Mouse (Mus musculus) cerebellum, adult 2 months (tissue): ENCODE results near the gene Cpne4. TPM values are rescaled to one million over a fixed set of nuclear protein-coding genes. Genes with fewer than 3 reads are reported as not detected.

Experiments
- DNase-seq, 2 experiments: peaks; one replicate each; pipeline ENCODE4 v3.0.0; 2021
- H3K27ac ChIP-seq: fragments of 200-500 bp; 2 replicates; pipeline ENCODE4 v1.5.1; 2012; ENCODE audit warnings: low read length, control low read depth, inconsistent platforms; ENCODE audit not compliant: insufficient read depth
- H3K27me3 ChIP-seq: fragments of 200-500 bp; 2 replicates; pipeline ENCODE4 v1.6.1; 2012; ENCODE audit warnings: inconsistent platforms, mild to moderate bottlenecking, low read length, moderate library complexity; ENCODE audit not compliant: control insufficient read depth, insufficient read depth
- H3K4me1 ChIP-seq: fragments of 200-500 bp; 2 replicates; pipeline ENCODE4 v1.6.1; 2011; ENCODE audit warnings: low read length; ENCODE audit not compliant: control insufficient read depth, insufficient read depth
- H3K4me3 ChIP-seq: fragments of 200-500 bp; replicated peaks from 2 replicates; pipeline ENCODE3; 2011; ENCODE audit warnings: mild to moderate bottlenecking, low read depth, low read length, control low read depth; ENCODE audit not compliant: insufficient read depth
- CTCF ChIP-seq: fragments of 200-500 bp; IDR thresholded peaks from 2 replicates; pipeline ENCODE4 v1.5.1; 2011; ENCODE audit warnings: low read depth, mild to moderate bottlenecking, control low read depth, low read length, moderate library complexity, borderline replicate concordance; ENCODE audit not compliant: insufficient read depth
- POLR2A ChIP-seq: fragments of 200-500 bp; IDR thresholded peaks from 2 replicates; pipeline ENCODE4 v1.6.1; 2011; ENCODE audit warnings: low read length, control low read depth, borderline replicate concordance; ENCODE audit not compliant: insufficient read depth
- WGBS: fragments of 180-500 bp; shearing (Covaris S2); methylation state at CpG from one replicate; pipeline ENCODE4 v1.1.7; 2018; 5-methylcytosine and 5-hydroxymethylcytosine counted together
- polyA plus RNA-seq: library from polyadenylated mRNA; depleted of rRNA; stranded (reverse); fragments of >200 nt; gene quantifications from 2 replicates; pipeline ENCODE4 v1.2.3, GENCODE M21; 2012

Cpne4 gene
- polyA plus RNA-seq, 1 experiment: 4.6 TPM

DNA sequence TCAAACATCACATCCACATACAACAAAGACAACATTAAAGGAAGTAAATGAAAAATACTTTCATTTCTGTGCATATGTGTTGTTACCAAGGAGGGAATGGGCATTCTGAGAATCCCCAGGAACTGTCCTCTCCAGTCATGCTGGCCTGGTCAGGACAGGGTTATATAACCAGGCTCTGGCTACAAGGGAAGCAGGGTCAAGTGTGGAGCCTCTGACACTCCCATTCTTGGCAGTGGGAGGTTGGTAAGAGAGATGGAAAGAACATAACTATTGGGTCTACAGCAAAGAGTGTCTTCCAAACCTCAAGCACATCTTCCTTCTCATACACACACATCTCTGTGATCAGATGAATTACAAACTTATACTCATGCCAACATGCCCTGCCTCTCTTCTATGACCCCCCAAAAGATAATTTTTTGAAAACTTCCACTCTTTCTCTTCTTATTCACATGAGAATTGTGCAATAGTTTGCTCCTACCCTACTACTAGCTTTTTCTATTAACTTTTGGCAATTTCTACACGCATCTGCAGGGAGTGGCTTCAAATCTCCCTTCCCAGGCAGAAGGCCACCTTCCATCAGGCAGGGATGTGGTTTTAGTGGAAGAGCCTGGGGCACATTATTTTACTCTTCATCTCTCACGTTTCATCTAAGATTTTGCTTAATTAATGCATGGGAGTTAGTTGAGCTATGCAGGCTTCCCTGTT lies 298.3 kb downstream of the Cpne4 start:
- TF ChIP-seq POLR2A (no peak), CTCF (no peak)
- WGBS: 52% methylated on average over 2 of the region's 2 CpGs
- no peaks in the 10 kb centered on the region for H3K4me1 ChIP-seq
- DNase-seq: no peak
- H3K4me3 ChIP-seq: no peak overlapping the region
- no peaks in the 10 kb centered on the region for H3K27me3 ChIP-seq
- no peak overlapping the region for H3K27ac ChIP-seq

DNA sequence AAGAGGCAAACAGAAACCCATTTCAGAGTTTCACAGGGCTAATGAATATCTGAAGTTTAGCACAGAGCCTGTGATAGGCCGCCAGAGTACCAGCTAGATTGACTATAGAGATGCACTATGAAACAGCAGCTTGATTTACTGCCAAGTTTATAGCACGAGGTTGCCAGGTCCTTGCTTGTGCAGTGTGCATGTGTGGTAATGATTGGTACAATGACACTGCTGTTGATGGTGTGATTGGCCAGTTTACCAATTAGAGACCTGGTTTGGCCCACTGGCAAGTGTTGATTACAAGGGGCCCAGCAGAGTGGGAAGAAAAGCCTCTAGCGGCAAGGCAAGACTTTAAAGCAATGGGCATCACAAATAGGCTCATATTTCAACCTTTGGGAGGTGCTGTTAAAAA lies 306.6 kb downstream of the Cpne4 start:
- H3K27me3 ChIP-seq: no peaks in the 10 kb centered on the region

DNA sequence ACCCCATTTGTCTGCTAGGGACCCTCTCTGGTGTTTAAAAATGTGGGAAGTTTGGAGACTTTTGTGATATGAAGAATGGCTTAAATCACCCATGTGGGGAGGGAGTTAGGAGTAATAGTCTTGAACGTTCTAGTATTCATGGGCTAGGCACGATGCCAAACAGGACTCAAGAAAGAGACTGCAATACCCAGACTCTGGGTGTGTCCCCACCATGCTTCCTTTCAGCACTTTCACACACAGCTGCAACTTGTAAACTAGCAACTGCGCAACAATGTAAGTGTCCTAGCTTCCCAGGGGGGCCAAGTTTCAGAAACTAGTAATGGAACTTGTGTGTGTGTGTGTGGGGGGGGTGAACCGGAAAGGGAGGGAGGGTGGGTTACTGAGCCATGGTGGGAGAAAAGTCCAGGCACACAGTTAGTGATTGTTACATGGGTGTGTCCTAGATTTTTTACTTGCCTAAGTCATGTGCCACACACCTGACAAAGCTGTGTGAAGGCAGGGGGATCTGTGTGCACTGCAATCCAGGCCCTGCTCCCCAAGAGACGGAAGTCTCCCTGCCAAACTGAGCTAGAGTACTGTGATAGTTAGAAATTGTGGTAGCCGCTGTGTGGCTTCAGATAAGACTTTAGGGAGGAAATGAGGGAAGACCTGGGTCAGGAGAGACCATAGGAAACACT lies 307.3 kb downstream of the Cpne4 start:
- Histone ChIP-seq H3K4me1 (no peaks in the 10 kb centered on the region), H3K27ac (no peak overlapping the region), H3K27me3 (no peaks in the 10 kb centered on the region), H3K4me3 (no peak overlapping the region)
- 71% methylated on average over 6 of the region's 6 CpGs for WGBS
- no peak for DNase-seq
- TF ChIP-seq CTCF (no peak), POLR2A (no peak)

More for the DNA sequence above, 306.6 kb downstream of the Cpne4 start:
- no peak for TF ChIP-seq CTCF
- TF ChIP-seq POLR2A: no peak
- Histone ChIP-seq H3K4me1 (no peaks in the 10 kb centered on the region), H3K27ac (no peak overlapping the region), H3K4me3 (no peak overlapping the region)
- WGBS: 26% methylated on average over 3 of the region's 3 CpGs
- no peak for DNase-seq

DNA sequence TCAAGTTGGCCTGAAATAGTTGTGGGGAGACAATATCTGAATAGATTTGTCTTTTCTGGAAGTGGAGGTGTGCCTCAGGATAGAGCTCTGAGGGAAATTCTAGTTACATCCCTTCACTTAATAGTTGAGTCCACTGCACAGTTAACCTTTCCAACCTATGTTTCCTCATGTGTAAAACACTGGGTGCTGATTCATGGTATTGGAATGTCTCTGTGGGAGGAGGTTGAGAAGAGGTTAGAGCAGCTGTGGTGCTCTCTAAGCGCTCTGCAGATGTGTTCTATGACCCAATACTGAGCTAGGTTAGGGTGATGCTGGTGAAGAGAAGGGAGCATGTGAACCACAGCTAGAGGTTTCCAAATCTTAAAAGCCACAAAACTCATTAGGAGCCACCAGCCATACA lies 318.7 kb downstream of the Cpne4 start:
- no peak for DNase-seq

DNA sequence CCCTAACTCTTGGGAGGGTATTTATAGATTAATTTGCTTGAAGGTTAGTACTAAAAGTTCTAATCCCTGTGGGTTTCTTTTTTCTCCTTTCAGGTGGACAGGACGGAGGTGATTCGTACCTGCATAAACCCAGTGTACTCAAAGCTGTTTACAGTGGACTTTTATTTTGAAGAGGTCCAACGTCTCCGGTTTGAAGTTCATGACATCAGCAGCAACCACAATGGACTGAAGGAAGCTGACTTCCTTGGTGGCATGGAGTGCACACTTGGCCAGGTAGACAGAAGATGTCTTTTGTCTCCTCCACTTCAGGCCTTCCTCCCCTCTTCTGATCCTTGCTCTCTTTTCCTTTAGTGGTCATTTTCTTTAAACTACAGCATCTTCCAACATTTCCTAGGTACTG lies 325.5 kb downstream of the Cpne4 start:
- Histone ChIP-seq H3K4me3 (no peak overlapping the region), H3K27me3 (no peaks in the 10 kb centered on the region), H3K27ac (no peak overlapping the region), H3K4me1 (no peaks in the 10 kb centered on the region)
- no peak for DNase-seq
- 83% methylated on average over 4 of the region's 4 CpGs for WGBS
- TF ChIP-seq POLR2A (no peak), CTCF (no peak)

More for the DNA sequence above, 318.7 kb downstream of the Cpne4 start:
- WGBS: 90% methylated on average over 1 of the region's 1 CpGs
- TF ChIP-seq POLR2A (no peak), CTCF (no peak)
- no peak overlapping the region for H3K27ac ChIP-seq
- no peak overlapping the region for H3K4me3 ChIP-seq
- H3K27me3 ChIP-seq: no peaks in the 10 kb centered on the region
- no peaks in the 10 kb centered on the region for H3K4me1 ChIP-seq

DNA sequence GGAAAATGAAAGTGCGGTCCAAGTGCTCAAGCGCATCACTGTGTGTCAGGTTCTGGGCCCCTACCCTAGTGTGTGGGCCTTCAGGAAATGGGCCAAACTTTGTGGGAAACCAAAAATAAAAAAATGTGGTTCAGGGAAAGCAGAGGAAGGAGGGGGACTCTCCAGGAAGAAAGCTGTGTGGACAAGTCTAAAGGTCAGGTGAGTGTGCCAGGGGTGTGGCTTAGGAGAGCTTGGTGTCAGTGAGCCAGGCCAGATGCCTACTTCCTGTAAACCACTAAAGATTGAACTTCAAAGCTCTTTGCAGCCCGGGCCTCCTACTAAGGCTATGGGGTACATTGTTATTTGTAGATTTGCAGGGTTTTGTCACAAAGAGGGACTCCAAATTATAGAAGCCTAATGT lies 327.1 kb downstream of the Cpne4 start:
- no peaks in the 10 kb centered on the region for H3K27me3 ChIP-seq
- no peak overlapping the region for H3K4me3 ChIP-seq
- no peak for DNase-seq
- no peak overlapping the region for H3K27ac ChIP-seq
- TF ChIP-seq CTCF (no peak), POLR2A (no peak)
- 80% methylated on average over 3 of the region's 3 CpGs for WGBS
- H3K4me1 ChIP-seq: no peaks in the 10 kb centered on the region

DNA sequence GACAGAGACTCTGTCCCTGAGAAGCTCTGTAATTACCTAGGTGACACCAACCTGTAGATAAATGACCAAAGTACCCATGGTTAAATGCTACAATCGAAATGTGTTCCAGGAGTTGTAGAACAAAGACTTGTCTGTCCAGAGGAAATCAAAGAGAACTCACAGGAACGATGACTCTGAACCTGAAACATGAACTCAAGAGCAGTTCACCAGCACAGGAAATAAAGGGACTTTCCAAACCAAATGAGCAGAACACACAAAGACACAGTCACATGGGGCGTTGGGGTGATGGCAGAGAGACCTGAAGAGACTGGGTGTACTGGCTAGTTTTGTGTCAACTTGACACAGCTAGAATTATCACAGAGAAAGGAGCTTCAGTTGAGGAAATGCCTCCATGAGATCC lies 329.9 kb downstream of the Cpne4 start:
- WGBS: 72% methylated on average over 3 of the region's 3 CpGs
- no peak overlapping the region for H3K27ac ChIP-seq
- DNase-seq: no peak

DNA sequence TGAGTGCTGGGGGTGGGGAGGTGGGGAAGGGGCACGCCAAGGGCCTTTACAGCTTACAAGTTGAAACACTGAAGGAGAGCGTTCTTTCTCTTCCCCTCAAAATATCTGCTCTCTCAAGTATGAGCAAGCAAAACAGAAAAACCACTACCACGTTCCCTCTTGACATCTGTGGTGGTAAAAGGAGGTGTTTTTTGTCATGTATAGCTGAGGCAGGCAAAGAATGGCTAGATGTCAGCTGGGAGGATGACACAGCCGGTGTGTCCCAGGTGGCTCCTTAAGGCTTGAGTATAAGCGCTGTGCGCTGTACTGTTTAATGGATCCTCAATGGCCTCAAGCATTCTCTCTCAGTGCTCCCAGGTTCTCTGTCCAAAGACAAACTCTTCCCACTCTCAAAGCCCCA lies 331.5 kb downstream of the Cpne4 start:
- no peak for DNase-seq
- Histone ChIP-seq H3K27ac (no peak overlapping the region), H3K27me3 (no peaks in the 10 kb centered on the region), H3K4me3 (no peak overlapping the region), H3K4me1 (no peaks in the 10 kb centered on the region)
- WGBS: 87% methylated on average over 6 of the region's 6 CpGs
- TF ChIP-seq POLR2A (no peak), CTCF (no peak)

More for the DNA sequence above, 329.9 kb downstream of the Cpne4 start:
- Histone ChIP-seq H3K4me1 (no peaks in the 10 kb centered on the region), H3K4me3 (no peak overlapping the region), H3K27me3 (no peaks in the 10 kb centered on the region)
- TF ChIP-seq CTCF: no peak
